Mouse (Mus musculus): ENCODE results near the gene 4930412O13Rik. TPM values are rescaled to one million over a fixed set of nuclear protein-coding genes. Genes with fewer than 3 reads are reported as not detected.

Gene 4930412O13Rik
- total RNA-seq, 2 experiments from 2014 or later = not detected

DNA sequence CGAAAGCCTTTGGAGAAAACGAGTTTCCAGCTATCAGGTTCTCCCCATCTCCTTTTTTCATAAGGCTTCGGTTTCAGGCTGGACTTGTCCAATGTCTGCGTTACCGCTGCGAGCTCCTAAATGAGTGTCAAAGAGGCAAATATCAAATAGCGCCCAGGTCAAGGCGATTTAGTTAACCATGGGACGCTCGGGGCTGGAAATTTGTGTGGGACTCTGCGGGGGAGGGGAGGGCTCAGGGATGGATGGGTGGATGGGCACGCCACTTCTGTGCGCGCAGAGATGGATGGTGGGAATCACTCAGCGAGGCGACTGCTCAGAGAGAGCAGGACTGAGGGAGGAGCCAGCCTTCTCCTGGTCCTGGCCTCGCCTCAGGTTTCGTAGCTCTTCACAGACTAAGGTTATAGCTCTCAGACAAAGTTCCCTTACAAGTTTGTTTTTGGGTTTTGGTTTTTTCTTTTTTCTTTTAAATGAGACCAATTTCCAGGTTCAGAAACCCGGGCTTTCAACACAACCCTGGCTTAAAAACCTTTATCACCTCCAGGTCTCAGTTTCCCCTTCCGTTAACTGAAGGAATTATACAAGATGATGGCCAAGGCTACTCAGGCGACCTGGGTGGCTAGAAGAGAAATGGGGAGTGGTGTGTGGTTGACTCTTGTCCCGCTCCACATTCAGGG lies 15.2 kb downstream of the 4930412O13Rik start:
- DNase-seq (ENCODE audit: low spot score in 2 of 2) = no peak

DNA sequence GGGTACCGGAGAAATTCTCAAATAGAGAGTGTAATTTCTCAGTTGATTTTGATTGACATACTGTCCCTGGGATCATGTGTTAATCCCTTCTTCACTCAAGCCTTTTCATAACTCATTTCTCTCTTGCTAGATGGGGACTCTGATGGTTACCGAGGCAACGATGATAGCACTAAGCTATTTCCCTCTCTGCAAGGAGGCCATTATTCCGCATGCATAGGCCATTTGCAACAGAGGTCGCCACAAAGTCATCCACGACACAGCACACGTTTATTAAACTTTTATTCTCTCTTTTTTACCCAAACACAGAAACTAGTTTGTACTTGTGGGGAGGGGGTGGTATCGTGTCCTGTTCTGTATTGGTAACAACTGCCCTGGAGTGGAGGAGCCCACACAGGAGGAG lies 16.8 kb downstream of the 4930412O13Rik start:
- DNase-seq (ENCODE audit: low spot score in 2 of 2) = no peak

DNA sequence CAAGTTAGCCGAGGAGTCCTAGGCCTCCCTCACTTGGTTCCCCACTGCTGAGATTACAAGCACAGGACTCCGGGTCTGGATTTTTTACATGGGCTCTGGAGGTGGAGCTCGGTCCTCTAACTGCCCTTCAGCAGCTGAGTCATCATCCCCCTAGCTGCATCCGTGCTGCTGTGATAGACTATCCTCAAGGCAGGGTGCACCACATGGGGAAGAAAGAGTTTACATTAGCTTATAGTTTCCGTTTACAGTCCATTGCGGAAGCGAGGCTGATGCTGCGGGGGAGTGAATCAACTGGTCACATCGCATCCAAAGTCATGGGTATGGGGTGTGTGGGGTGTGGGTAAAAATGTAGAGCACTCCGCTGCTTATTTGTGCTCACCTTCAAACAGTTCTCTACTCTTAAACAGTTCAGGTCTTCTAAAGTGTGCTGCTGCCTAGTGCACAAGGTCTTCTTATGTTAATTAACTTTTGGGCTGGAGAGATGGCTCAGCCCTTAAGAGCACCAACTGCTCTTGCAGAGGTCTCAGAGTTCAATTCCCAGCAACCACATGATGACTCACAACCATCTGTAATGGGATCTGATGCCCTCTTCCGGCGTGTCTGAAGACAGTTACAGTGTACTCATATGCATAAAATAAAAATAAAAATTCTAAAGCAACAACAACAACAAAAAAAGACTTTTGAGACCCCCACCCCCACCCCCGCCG lies 23.0 kb downstream of the 4930412O13Rik start:
- DNase-seq (ENCODE audit: low spot score in 2 of 2) = no peak

- no peak for DNase-seq (ENCODE audit: low spot score in 2 of 2)
These were observed 24.9 kb downstream of the 4930412O13Rik start for GRCm38 (mm10) chr2:9905995-9906394.

DNA sequence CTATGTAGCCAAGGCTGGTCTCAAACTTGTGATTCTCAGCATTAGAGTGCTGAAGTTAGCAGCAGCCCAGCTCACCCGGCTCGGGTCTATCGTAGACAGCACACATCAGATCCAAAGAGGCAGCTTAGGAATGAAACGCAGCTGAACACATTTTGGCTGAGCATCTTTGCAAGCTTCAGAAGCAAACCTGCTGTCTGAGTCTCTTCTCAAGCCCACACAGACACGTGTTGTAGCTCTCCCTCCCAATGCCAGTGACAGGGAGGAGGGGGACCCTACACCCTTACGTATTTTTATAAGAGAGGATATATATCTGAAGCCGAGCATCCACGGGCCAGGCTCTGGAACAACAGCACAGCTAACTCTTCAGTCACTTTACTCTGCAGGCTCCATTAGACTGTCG lies 36.5 kb downstream of the 4930412O13Rik start:
- DNase-seq (ENCODE audit: low spot score in 2 of 2) = no peak

GRCm38 (mm10) chr2:9918691-9919471 lies 37.8 kb downstream of the 4930412O13Rik start:
- no peak for DNase-seq (ENCODE audit: low spot score in 2 of 2)

DNA sequence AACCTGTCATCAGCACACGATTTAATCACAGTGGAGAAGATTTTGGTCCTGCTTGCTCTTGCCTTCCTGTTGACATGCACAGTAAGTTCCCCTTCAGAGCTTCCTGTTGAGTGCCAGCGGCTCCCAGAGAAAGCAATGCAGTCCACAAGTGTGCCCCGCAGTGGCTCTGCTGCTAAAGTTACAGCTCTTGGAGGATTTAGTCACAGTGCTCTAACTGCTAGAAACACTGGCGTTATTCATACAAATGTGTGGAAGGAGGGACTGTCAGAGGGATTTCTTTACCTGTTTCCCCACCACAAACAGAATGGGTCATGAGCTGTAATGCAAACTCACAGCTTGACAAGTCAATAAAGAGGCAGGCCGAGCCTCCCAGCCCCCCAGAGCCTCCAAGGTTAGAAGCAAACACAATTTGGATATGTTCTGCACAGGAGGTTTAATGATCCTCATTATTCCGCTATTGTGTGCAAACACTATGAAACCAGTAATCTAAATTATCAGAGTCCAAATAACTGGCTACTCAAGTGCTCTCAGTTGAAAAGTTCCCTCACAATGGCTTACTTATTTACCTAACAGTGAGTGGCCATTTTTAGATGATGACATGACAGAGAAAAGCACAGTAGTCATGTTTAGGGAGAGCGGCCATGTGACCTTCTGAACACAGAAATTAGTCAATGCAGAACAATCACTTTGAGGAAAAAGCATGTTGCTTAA lies 45.3 kb downstream of the 4930412O13Rik start:
- DNase-seq (ENCODE audit: low spot score in 2 of 2) = no peak

DNA sequence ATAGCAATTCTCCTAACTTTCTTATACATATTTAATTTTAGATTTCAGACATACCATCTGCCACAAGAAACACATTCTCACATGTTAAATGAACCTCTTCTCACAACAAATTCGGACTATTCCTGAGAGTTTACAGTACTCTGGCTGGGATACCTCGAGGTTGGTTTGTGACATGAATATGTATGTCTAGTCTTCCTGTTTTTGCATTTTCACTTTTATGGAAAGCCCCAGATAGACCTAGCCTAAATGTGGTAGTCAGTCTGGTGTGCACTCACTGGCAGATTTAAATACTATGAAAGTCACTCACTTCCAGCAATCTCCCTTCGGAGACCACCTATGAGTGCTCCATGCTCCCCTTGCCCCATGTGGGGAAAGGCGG lies 45.8 kb downstream of the 4930412O13Rik start:
- DNase-seq (ENCODE audit: low spot score in 2 of 2) = no peak

Other genes starting within 250 kb of the 4930412O13Rik start
- gene 9230102O04Rik, start 8.3 kb downstream of the 4930412O13Rik start, total RNA-seq (2021) = not detected
- gene Gata3, start 8.8 kb downstream of the 4930412O13Rik start, total RNA-seq (2021) = not detected
- 10 to 100 TPM; 14.3 to 17.1 TPM for gene Taf3, start 167.3 kb downstream of the 4930412O13Rik start, total RNA-seq (2021)
- 100 to 1,000 TPM; 251 to 268 TPM for gene Atp5c1, start 199.3 kb downstream of the 4930412O13Rik start, total RNA-seq (2021)
- gene Kin, start 199.3 kb downstream of the 4930412O13Rik start, total RNA-seq (2021) = 10 to 100 TPM; 11.1 to 11.9 TPM